Comparison of ENCODE assay signal across 17 mouse cellular contexts in the genomic region with DNA sequence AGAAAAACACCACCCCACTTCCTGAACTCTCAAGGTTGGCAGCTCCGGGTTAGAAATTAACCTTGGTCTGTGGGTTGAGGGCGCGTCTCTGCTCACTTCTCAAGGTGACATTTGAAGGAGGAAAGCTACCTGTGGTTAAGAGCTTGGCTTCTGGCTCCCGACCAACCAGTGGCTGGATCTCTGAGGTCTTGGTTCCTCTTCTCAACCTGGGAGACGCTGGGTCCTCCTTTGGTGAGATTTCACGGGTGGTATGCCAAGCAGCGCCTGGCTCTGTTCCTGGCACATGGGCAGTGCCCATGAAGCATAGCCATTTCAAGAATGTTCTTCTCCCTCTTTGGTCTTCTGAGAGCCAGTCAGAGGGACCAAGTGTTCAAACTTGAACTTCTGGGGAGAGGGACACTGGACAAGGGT. TPM values are rescaled to one million over a fixed set of nuclear protein-coding genes. Genes with fewer than 3 reads are reported as not detected.
DNase-seq lines count a peak whose midpoint lies in the region; ATAC-seq and TF ChIP-seq lines count a peak whose summit lies in the region.
"Had no signal": no experiment of that assay in that cellular context is flagged by ENCODE, and none has a peak within 500 bp of the region (broad histone marks: within the 10 kb centered on the region; RNA-seq: fewer than 3 reads in every experiment).

No protein-coding gene starts in this region.

- ATAC-seq in kidney, embryonic 15.5 days (replicated peaks; ENCODE audit: low FRiP score) = no peak
- 0 out of 2 replicates have a peak, but pooled peaks have one; percentile 19 for ATAC-seq in common myeloid progenitor, adult 5-6 weeks (replicated peaks; ENCODE audit: low read depth, poor library complexity, severe bottlenecking)
- no peak for ATAC-seq in forebrain, embryonic 14.5 days
- ATAC-seq: forebrain, embryonic 13.5 days; intestine, embryonic 15.5 days; midbrain, embryonic 15.5 days had no signal

- no peak overlapping the region for H3K4me3 ChIP-seq in kidney, adult 2 months (ENCODE audit: insufficient read depth, low read depth, low read length)
- H3K4me3 ChIP-seq in kidney, embryonic 15.5 days (replicated peaks) = no peak overlapping the region
- no peak overlapping the region for H3K4me3 ChIP-seq in forebrain, embryonic 14.5 days (ENCODE audit: low read depth, low read length)
- H3K4me3 ChIP-seq: embryonic facial prominence, embryonic 15.5 days; forebrain, embryonic 13.5 days; intestine, embryonic 15.5 days; liver, embryonic 13.5 days; midbrain, embryonic 15.5 days; neural tube, embryonic 15.5 days had no signal

- H3K4me2 ChIP-seq in kidney, embryonic 15.5 days = no peak overlapping the region
- H3K4me2 ChIP-seq in forebrain, embryonic 14.5 days (ENCODE audit: low read length) = no peak overlapping the region
- H3K4me2 ChIP-seq: embryonic facial prominence, embryonic 15.5 days; forebrain, embryonic 13.5 days; heart, embryonic 11.5 days; intestine, embryonic 15.5 days; liver, embryonic 13.5 days; midbrain, embryonic 15.5 days; neural tube, embryonic 15.5 days had no signal

- H3K9me3 ChIP-seq in kidney, embryonic 15.5 days (replicated peaks) = no peaks in the 10 kb centered on the region
- H3K9me3 ChIP-seq in forebrain, embryonic 14.5 days (replicated peaks; ENCODE audit: control insufficient read depth, low read length) = no peaks in the 10 kb centered on the region
- H3K9me3 ChIP-seq: embryonic facial prominence, embryonic 15.5 days; forebrain, embryonic 13.5 days; intestine, embryonic 15.5 days; liver, embryonic 13.5 days; midbrain, embryonic 15.5 days; neural tube, embryonic 15.5 days had no signal

- H3K27ac ChIP-seq in kidney, adult 2 months (ENCODE audit: insufficient read depth, low read depth, low read length) = peak overlapping the region; percentile 83
- H3K27ac ChIP-seq in kidney, embryonic 15.5 days = no peak overlapping the region
- H3K27ac ChIP-seq in forebrain, embryonic 14.5 days (ENCODE audit: low read depth, low read length) = no peak overlapping the region
- H3K27ac ChIP-seq: embryonic facial prominence, embryonic 15.5 days; forebrain, embryonic 13.5 days; intestine, embryonic 15.5 days; liver, embryonic 13.5 days; midbrain, embryonic 15.5 days; neural tube, embryonic 15.5 days had no signal

- no peak overlapping the region for H3K9ac ChIP-seq in kidney, embryonic 15.5 days
- no peak overlapping the region for H3K9ac ChIP-seq in forebrain, embryonic 14.5 days (ENCODE audit: low read length)
- H3K9ac ChIP-seq: embryonic facial prominence, embryonic 15.5 days; forebrain, embryonic 13.5 days; intestine, embryonic 15.5 days; liver, embryonic 13.5 days; midbrain, embryonic 15.5 days; neural tube, embryonic 15.5 days had no signal

- H3K27me3 ChIP-seq in kidney, adult 2 months (replicated peaks; ENCODE audit: control insufficient read depth, insufficient read depth, low read length) = no peaks in the 10 kb centered on the region
- no peaks in the 10 kb centered on the region for H3K27me3 ChIP-seq in kidney, embryonic 15.5 days
- H3K27me3 ChIP-seq in forebrain, embryonic 14.5 days (replicated peaks; ENCODE audit: control insufficient read depth, insufficient read depth, low read length) = no peaks in the 10 kb centered on the region
- H3K27me3 ChIP-seq: embryonic facial prominence, embryonic 15.5 days; forebrain, embryonic 13.5 days; intestine, embryonic 15.5 days; liver, embryonic 13.5 days; midbrain, embryonic 15.5 days; neural tube, embryonic 15.5 days had no signal

- TF ChIP-seq CTCF in kidney, adult 2 months (conservative IDR thresholded peaks at IDR 0.05; ENCODE audit: insufficient read depth, insufficient read length, low read depth, low read length) = no peak

- no peak for TF ChIP-seq POLR2A in kidney, adult 2 months (IDR thresholded peaks at IDR 0.05; ENCODE audit: low read depth, low read length)

- H3K36me3 ChIP-seq in kidney, adult 2 months (ENCODE audit: control insufficient read depth, insufficient read depth, low read length) = no peaks in the 10 kb centered on the region
- peaks cover 6% of the 10 kb centered on the region; the same call in 1 of the 2 replicates for H3K36me3 ChIP-seq in kidney, embryonic 15.5 days
- 0 out of 2 replicates have a peak, but pooled peaks cover 3% of the 10 kb centered on the region for H3K36me3 ChIP-seq in forebrain, embryonic 14.5 days (ENCODE audit: control insufficient read depth, insufficient read depth, low read length)
- H3K36me3 ChIP-seq: embryonic facial prominence, embryonic 15.5 days; intestine, embryonic 15.5 days; midbrain, embryonic 15.5 days; neural tube, embryonic 15.5 days had no signal

- H3K4me1 ChIP-seq in kidney, adult 2 months (ENCODE audit: control insufficient read depth, insufficient read depth, low read length) = peaks cover 24% of the 10 kb centered on the region
- no peaks in the 10 kb centered on the region for H3K4me1 ChIP-seq in kidney, embryonic 15.5 days
- H3K4me1 ChIP-seq in forebrain, embryonic 14.5 days (ENCODE audit: control insufficient read depth, insufficient read depth, low read length) = no peaks in the 10 kb centered on the region
- H3K4me1 ChIP-seq: forebrain, embryonic 13.5 days; intestine, embryonic 15.5 days; midbrain, embryonic 15.5 days; neural tube, embryonic 15.5 days had no signal

- DNase-seq in kidney, adult 2 months = peak; percentile 93
- DNase-seq in kidney, postnatal 36 days = peak; percentile 89 to 93
- peak; percentile 8 to 16 for DNase-seq in natural killer cell, adult 2 months (ENCODE audit: low spot score in 2 of 2)
- DNase-seq in forebrain, embryonic 14.5 days (ENCODE audit: low spot score) = no peak
- no peak for DNase-seq in B cell, adult 2 months
- DNase-seq: cerebellum, adult 11-12 months; heart, postnatal 36 days; left cerebral cortex, postnatal 4 days; liver, embryonic 13.5 days had no signal

- 32% methylated on average over 7 of the region's 7 CpGs for WGBS in kidney, adult 2 months
- 93% methylated on average over 7 of the region's 7 CpGs for WGBS in kidney, embryonic 15.5 days
- 96% methylated on average over 7 of the region's 7 CpGs for WGBS in forebrain, embryonic 14.5 days

RNA-seq across cellular contexts. Expression of gene Poc1a, which starts 32.1 kb away (rescaled TPM):
- 5.8 and 6.1 TPM in 2 replicates for polyA plus RNA-seq in kidney, adult 2 months (2012; rRNA removed)
- polyA plus RNA-seq in kidney, embryonic 15.5 days (2015; fragmentation: Nextera tagmentation; extraction: Ambion mirVana) = 24.5 and 28.0 TPM in 2 replicates
- total RNA-seq in common myeloid progenitor, adult 5-6 weeks (2017) = 22.9 and 26.5 TPM in 2 replicates
- polyA plus RNA-seq in forebrain, embryonic 14.5 days (2014; fragmentation: Nextera tagmentation; extraction: Ambion mirVana) = 11.8 and 12.1 TPM in 2 replicates

RNA-seq across cellular contexts. Expression of gene Dusp7, which starts 55.5 kb away (rescaled TPM):
- polyA plus RNA-seq in kidney, adult 2 months (2012; rRNA removed) = 38.8 and 44.1 TPM in 2 replicates
- polyA plus RNA-seq in kidney, embryonic 15.5 days (2015; fragmentation: Nextera tagmentation; extraction: Ambion mirVana) = 15.6 and 17.7 TPM in 2 replicates
- total RNA-seq in common myeloid progenitor, adult 5-6 weeks (2017) = 10.1 and 23.6 TPM in 2 replicates
- polyA plus RNA-seq in forebrain, embryonic 14.5 days (2014; fragmentation: Nextera tagmentation; extraction: Ambion mirVana) = 10.2 and 11.3 TPM in 2 replicates

Comparison
In these comparisons a context has a peak if more than half of its experiments do, and no peak if none do; other contexts are left out.
1. DNase-seq: peak in kidney, adult 2 months (single experiment), kidney, postnatal 36 days (2 of 2) and natural killer cell, adult 2 months (2 of 2); none in forebrain, embryonic 14.5 days (single experiment) and B cell, adult 2 months (0 of 2).